Mouse (Mus musculus) megakaryocyte, embryonic 14.5 days (primary cell): ENCODE data around the gene Maml3.

ENCODE experiments used
- FLI1 ChIP-seq: IDR thresholded peaks from 2 replicates; pipeline ENCODE4 v1.6.1; 2012; ENCODE audit warnings: low read length, inconsistent platforms, mixed read lengths
- GATA1 ChIP-seq: IDR thresholded peaks from 3 replicates; pipeline ENCODE4 v1.6.1; 2012; ENCODE audit warnings: mixed read lengths, low read length, inconsistent platforms, borderline replicate concordance

DNA sequence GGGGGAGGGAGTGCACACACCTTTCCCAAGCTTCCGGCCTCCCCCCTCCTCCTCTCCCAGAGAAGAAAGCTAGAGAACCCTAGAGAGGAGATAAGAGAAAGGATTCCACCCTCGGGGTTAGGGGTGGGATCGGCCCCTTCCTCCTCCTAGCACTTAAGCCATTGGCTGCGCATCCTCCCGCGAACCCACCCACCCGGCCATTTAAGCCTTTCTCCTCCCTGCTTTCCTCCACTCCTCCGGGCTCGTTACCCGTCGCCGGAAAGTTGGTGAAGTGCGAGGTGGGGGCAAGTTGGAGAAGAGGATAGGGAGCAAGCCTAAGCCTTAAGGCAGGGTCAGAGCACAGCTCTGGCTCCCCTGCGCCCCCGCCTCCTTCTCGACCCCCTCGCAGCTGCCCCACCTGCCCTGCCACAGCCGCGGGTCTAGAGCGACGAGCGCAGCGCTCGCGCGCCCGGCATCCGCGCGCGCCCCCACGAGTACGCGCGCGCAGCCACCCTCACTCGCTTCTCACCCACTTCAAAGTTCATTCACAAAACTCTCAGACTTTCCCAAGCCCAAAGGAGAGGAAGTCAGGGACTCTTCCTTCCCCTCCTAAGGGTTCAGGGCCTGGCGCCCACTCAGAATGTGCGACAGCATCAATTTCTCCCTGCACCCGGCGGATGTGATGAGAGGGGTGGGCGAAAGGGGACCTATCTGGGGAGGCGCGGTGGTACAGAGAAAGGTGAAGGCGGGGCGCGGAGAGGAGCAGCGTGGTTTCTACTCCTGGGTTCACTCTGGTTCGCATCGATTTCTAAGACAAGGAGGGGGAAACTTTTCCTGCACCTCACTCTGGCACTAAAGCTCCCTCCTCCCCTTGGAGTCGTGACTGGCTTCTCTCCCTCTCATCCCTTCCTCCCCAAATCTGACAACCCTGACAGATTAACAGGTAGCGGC is 2.0 kb downstream of the Maml3 start:
- TF ChIP-seq GATA1 (0 out of 3 replicates have a peak, but pooled peaks have one; percentile 15), FLI1 (no peak; the same call in 1 of the 2 replicates)
